8 mouse cellular contexts compared by ENCODE assay signal in genomic region chr5:98185806-98186751, GRCm38 (mm10). TPM values are rescaled to one million over a fixed set of nuclear protein-coding genes. Genes with fewer than 3 reads are reported as not detected.
DNase-seq lines count a peak whose midpoint lies in the region; ATAC-seq and TF ChIP-seq lines count a peak whose summit lies in the region.

No protein-coding gene starts in this region.

- H3K27ac ChIP-seq in forebrain, embryonic 13.5 days: peak overlapping the region; percentile 14; the same call in 1 of the 2 replicates
- H3K27ac ChIP-seq in intestine, postnatal 0 days (ENCODE audit: low read depth, low read length): no peak overlapping the region
- H3K27ac ChIP-seq in midbrain, embryonic 13.5 days: peak overlapping the region; percentile 36

- H3K4me3 ChIP-seq in forebrain, embryonic 13.5 days: peak overlapping the region; percentile 56
- peak overlapping the region; percentile 62 for H3K4me3 ChIP-seq in intestine, postnatal 0 days (ENCODE audit: low read depth, low read length)
- peak overlapping the region; percentile 55 for H3K4me3 ChIP-seq in midbrain, embryonic 13.5 days (replicated peaks)

- intact Hi-C loops in left cerebral cortex, postnatal 4 days (cut with DNase I): loop anchor here (10.0 kb wide), 3 partner anchors 541 to 1061 kb away; no protein-coding TSS in a partner anchor

- ATAC-seq in forebrain, embryonic 13.5 days: peak; percentile 34
- peak; percentile 28; the same call in 1 of the 2 replicates for ATAC-seq in intestine, postnatal 0 days
- peak; percentile 40 for ATAC-seq in midbrain, embryonic 13.5 days

- WGBS in forebrain, embryonic 13.5 days: under 1% methylated on average over 52 of the region's 106 CpGs
- WGBS in intestine, postnatal 0 days: under 1% methylated on average over 90 of the region's 106 CpGs
- under 1% methylated on average over 81 of the region's 106 CpGs for WGBS in midbrain, embryonic 13.5 days

- H3K4me2 ChIP-seq in forebrain, embryonic 13.5 days: peak overlapping the region; percentile 89
- H3K4me2 ChIP-seq in intestine, postnatal 0 days (replicated peaks; ENCODE audit: low read depth): peak overlapping the region; percentile 98
- peak overlapping the region; percentile 88 for H3K4me2 ChIP-seq in midbrain, embryonic 13.5 days (replicated peaks)

- H3K27me3 ChIP-seq in forebrain, embryonic 13.5 days: peaks cover 96% of the 10 kb centered on the region
- H3K27me3 ChIP-seq in intestine, postnatal 0 days (replicated peaks; ENCODE audit: control insufficient read depth, insufficient read depth, low read length): peaks cover 88% of the 10 kb centered on the region
- H3K27me3 ChIP-seq in midbrain, embryonic 13.5 days: peaks cover 80% of the 10 kb centered on the region

- no peaks in the 10 kb centered on the region for H3K36me3 ChIP-seq in forebrain, embryonic 13.5 days (ENCODE audit: poor library complexity, severe bottlenecking)
- H3K36me3 ChIP-seq in intestine, postnatal 0 days (ENCODE audit: control insufficient read depth, insufficient read depth): no peaks in the 10 kb centered on the region
- H3K36me3 ChIP-seq in midbrain, embryonic 13.5 days: no peaks in the 10 kb centered on the region

- peak overlapping the region; percentile 69 for H3K9ac ChIP-seq in forebrain, embryonic 13.5 days
- peak overlapping the region; percentile 31; the same call in 1 of the 2 replicates for H3K9ac ChIP-seq in intestine, postnatal 0 days (ENCODE audit: low read depth, low read length)
- H3K9ac ChIP-seq in midbrain, embryonic 13.5 days (replicated peaks): peak overlapping the region; percentile 60

- peak; percentile 71 for DNase-seq in left cerebral cortex, postnatal 4 days
- DNase-seq in left cerebral cortex, adult 11 months (ENCODE audit: low spot score): no peak
- peak; percentile 38 for DNase-seq in adrenal gland, postnatal 25 days
- DNase-seq in urinary bladder, adult 2 months (ENCODE audit: low spot score): no peak
- DNase-seq in left cerebral cortex, adult 9 months (ENCODE audit: low spot score in 2 of 2): no peak

- peaks cover 47% of the 10 kb centered on the region for H3K4me1 ChIP-seq in forebrain, embryonic 13.5 days
- 0 out of 2 replicates have a peak, but pooled peaks cover 9% of the 10 kb centered on the region for H3K4me1 ChIP-seq in intestine, postnatal 0 days (replicated peaks; ENCODE audit: control insufficient read depth, insufficient read depth, low read length)
- peaks cover 62% of the 10 kb centered on the region for H3K4me1 ChIP-seq in midbrain, embryonic 13.5 days (replicated peaks)

- H3K9me3 ChIP-seq in forebrain, embryonic 13.5 days (replicated peaks): no peaks in the 10 kb centered on the region
- H3K9me3 ChIP-seq in intestine, postnatal 0 days (ENCODE audit: control insufficient read depth): no peaks in the 10 kb centered on the region
- no peaks in the 10 kb centered on the region for H3K9me3 ChIP-seq in midbrain, embryonic 13.5 days

- TF ChIP-seq CTCF in intestine, postnatal 0 days (IDR thresholded peaks at IDR 0.05; ENCODE audit: low read depth): no peak

RNA-seq across cellular contexts. Expression of gene Prdm8, which starts 19.1 kb away (rescaled TPM):
- total RNA-seq in left cerebral cortex, postnatal 4 days (2021): 10 to 100 TPM; 60.6 to 64.9 TPM
- 0.19 TPM in 1 of 2 replicates, not detected in the other for total RNA-seq in adrenal gland, postnatal 25 days (2021)
- 2.7 and 4.2 TPM in 2 replicates for polyA plus RNA-seq in forebrain, embryonic 13.5 days (2015; fragmentation: Nextera tagmentation; extraction: Ambion mirVana)
- polyA plus RNA-seq in intestine, postnatal 0 days (2015; fragmentation: Nextera tagmentation; extraction: Ambion mirVana): 0.05 TPM in 1 of 2 replicates, not detected in the other
- 2.0 and 2.5 TPM in 2 replicates for polyA plus RNA-seq in midbrain, embryonic 13.5 days (2015; fragmentation: Nextera tagmentation; extraction: Ambion mirVana)
- polyA plus RNA-seq in urinary bladder, adult 2 months (2012; rRNA removed): 0.04 TPM in 2 replicates

Comparison
In these comparisons a context has a peak if more than half of its experiments do, and no peak if none do; other contexts are left out.
1. DNase-seq: peak in left cerebral cortex, postnatal 4 days (single experiment) and adrenal gland, postnatal 25 days (single experiment); none in left cerebral cortex, adult 11 months (single experiment), urinary bladder, adult 2 months (single experiment) and left cerebral cortex, adult 9 months (0 of 2).
2. Peak in every context shown above with its lines, with median percentiles within 50 percentile points of each other: ATAC-seq, H3K4me2 ChIP-seq, H3K4me3 ChIP-seq and H3K9ac ChIP-seq.